Mouse (Mus musculus) liver, postnatal 0 days (tissue): ENCODE measurements around the gene Cblc.
A peak's percentile ranks its signal among the peaks of the same experiment; 100 is the strongest.

ENCODE experiments used
- CTCF ChIP-seq: sonication (generic); IDR thresholded peaks from 2 replicates; pipeline ENCODE4 v1.5.1; 2016; ENCODE audit warnings: antibody characterized with exemption, low read depth
- EP300 ChIP-seq: IDR thresholded peaks from 2 replicates; pipeline ENCODE4 v1.6.1; 2016; ENCODE audit warnings: antibody characterized with exemption, low read depth, mild to moderate bottlenecking

DNA sequence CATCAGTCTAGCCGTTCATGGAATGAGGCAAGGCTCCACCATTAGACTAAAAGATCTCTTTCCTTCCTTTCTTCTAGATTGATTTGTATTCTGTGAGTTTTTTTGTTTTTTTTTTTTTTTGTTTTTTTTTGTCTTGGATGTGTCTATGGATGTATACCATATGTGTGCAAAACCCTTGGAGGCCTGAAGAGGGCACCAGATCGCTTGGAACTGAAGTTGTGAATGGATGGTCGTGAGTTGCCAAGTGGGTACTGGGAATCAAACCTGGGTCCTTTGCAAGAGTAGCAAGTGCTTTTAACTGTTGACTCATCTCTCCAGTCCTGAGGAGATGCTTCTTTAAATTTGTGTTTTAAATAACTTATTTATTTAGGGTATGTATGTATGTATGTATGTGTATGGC lies 37.4 kb upstream of the Cblc start:
- TF ChIP-seq EP300 (no peak), CTCF (peak; percentile 38)
